Mouse (Mus musculus) ES-Bruce4 (cell line): ENCODE data around the gene Nek1. TPM values are rescaled to one million over a fixed set of nuclear protein-coding genes. Genes with fewer than 3 reads are reported as not detected.

Source experiments
- H3K27ac ChIP-seq: 2 replicates; pipeline ENCODE4 v1.5.1; 2012; ENCODE audit warnings: low read length, inconsistent platforms; ENCODE audit not compliant: insufficient read depth
- H3K27me3 ChIP-seq: 2 replicates; pipeline ENCODE4 v1.6.1; 2012; ENCODE audit warnings: mild to moderate bottlenecking, low read length, inconsistent platforms; ENCODE audit not compliant: control insufficient read depth, poor library complexity, insufficient read depth, severe bottlenecking
- H3K36me3 ChIP-seq: 2 replicates; pipeline ENCODE4 v1.6.1; 2012; ENCODE audit warnings: inconsistent platforms, mild to moderate bottlenecking, low read length, moderate library complexity; ENCODE audit not compliant: control insufficient read depth, poor library complexity, insufficient read depth, severe bottlenecking
- H3K4me1 ChIP-seq: one replicate; pipeline ENCODE4 v1.8.1; 2011; ENCODE audit warnings: low read length; ENCODE audit not compliant: control insufficient read depth, insufficient read depth
- H3K4me3 ChIP-seq: 2 replicates; pipeline ENCODE4 v1.5.1; 2011; ENCODE audit warnings: low read depth, mild to moderate bottlenecking, low read length
- H3K9ac ChIP-seq: 2 replicates; pipeline ENCODE4 v1.6.1; 2012; ENCODE audit warnings: low read depth, mild to moderate bottlenecking, inconsistent platforms; ENCODE audit not compliant: poor library complexity, severe bottlenecking
- H3K9me3 ChIP-seq: replicated peaks from 2 replicates; pipeline ENCODE4 v1.6.1; 2012; ENCODE audit warnings: mild to moderate bottlenecking, low read length, inconsistent platforms; ENCODE audit not compliant: control insufficient read depth, poor library complexity, insufficient read depth, severe bottlenecking
- CTCF ChIP-seq: IDR thresholded peaks from one replicate; pipeline ENCODE4 v1.8.1; 2011; ENCODE audit warnings: low read depth, low read length
- EP300 ChIP-seq: IDR thresholded peaks from 2 replicates; pipeline ENCODE4 v1.6.1; 2011; ENCODE audit warnings: low read depth, low read length; ENCODE audit not compliant: insufficient read depth
- POLR2A ChIP-seq: IDR thresholded peaks from one replicate; pipeline ENCODE4 v1.8.1; 2011; ENCODE audit warnings: low read length; ENCODE audit not compliant: insufficient read depth
- polyA plus RNA-seq: library from polyadenylated mRNA; stranded (reverse); fragments of >200 nt; gene quantifications from 2 replicates; pipeline ENCODE4 v1.2.4, GENCODE M21; 2011; ENCODE audit warnings: low read depth; ENCODE audit not compliant: missing spikeins, insufficient read depth, insufficient read length

Gene Nek1
- polyA plus RNA-seq, 1 experiment = 33.5 TPM

DNA sequence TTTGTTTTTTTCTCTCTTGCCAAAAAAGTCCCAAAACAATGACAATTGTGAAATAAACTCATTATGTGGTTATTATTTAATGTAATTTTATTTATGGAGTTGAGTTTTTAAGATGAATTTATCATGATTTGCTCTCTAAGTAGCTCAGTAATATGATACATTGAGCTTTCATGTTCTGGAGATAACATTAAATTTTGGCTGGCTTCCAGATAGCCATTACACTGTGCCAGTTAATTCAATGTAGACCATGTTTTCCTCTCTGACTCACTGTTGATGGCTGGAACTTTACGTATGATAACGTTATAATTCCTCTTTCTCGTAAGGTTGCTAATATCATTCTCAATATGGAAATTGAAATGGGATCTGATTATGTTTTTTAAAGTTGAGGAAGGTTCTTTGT, 3.5 kb downstream of the Nek1 start:
- no peaks in the 10 kb centered on the region; the same call in 1 of the 2 replicates for H3K27me3 ChIP-seq
- peaks cover under 1% of the 10 kb centered on the region for H3K4me1 ChIP-seq
- H3K9ac ChIP-seq = no peak overlapping the region
- peaks cover 29% of the 10 kb centered on the region for H3K9me3 ChIP-seq
- no peak overlapping the region for H3K4me3 ChIP-seq
- no peak for TF ChIP-seq CTCF
- TF ChIP-seq POLR2A = no peak
- no peak for TF ChIP-seq EP300
- H3K27ac ChIP-seq = no peak overlapping the region
- no peaks in the 10 kb centered on the region for H3K36me3 ChIP-seq

DNA sequence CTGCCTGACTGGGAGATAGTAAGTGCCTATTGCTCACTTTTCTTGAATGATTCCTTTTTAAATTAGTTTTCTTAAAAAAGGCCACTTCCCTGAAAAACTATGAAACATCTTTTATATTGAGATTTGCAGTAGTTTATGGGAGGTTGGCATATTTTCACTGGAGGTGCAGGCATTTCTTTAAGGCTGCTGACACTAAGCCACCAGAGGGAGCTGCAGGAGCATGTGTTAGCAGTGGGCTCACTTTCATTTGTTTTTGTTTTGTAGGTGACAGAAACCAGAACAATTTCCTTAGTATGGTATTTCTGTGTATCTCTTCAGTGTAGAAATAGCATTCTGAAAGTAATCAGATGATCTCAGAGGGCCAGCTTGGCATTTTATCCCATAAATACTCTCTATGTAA, 49.0 kb downstream of the Nek1 start:
- no peaks in the 10 kb centered on the region for H3K9me3 ChIP-seq
- no peak for TF ChIP-seq POLR2A
- TF ChIP-seq CTCF = peak; percentile 56
- no peak for TF ChIP-seq EP300
- no peaks in the 10 kb centered on the region for H3K4me1 ChIP-seq
- no peaks in the 10 kb centered on the region for H3K27me3 ChIP-seq
- no peaks in the 10 kb centered on the region for H3K36me3 ChIP-seq
- no peak overlapping the region for H3K27ac ChIP-seq
- no peak overlapping the region for H3K9ac ChIP-seq
- no peak overlapping the region for H3K4me3 ChIP-seq

DNA sequence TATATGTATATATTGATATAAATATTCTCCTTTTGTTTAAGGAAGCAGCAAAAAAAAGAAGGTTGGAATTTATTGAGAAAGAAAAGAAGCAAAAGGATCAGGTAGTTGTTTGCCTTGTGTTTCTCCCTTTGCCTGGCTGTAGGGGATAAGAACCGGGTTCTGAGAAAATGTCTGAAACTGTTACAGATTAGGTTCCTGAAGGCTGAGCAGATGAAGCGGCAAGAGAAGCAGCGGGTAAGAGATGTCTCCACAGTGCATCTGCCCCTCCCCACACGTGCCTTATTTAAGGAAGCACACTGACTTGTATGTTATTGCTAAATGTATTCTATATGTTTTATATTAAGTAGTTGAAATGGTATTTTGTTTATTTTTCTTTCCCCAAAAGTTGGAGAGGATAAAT, 50.9 kb downstream of the Nek1 start:
- no peaks in the 10 kb centered on the region for H3K4me1 ChIP-seq
- H3K27me3 ChIP-seq = no peaks in the 10 kb centered on the region
- no peaks in the 10 kb centered on the region for H3K36me3 ChIP-seq
- no peak overlapping the region for H3K4me3 ChIP-seq
- no peaks in the 10 kb centered on the region for H3K9me3 ChIP-seq
- H3K9ac ChIP-seq = no peak overlapping the region
- no peak overlapping the region for H3K27ac ChIP-seq
- no peak for TF ChIP-seq POLR2A
- no peak for TF ChIP-seq CTCF
- no peak for TF ChIP-seq EP300

DNA sequence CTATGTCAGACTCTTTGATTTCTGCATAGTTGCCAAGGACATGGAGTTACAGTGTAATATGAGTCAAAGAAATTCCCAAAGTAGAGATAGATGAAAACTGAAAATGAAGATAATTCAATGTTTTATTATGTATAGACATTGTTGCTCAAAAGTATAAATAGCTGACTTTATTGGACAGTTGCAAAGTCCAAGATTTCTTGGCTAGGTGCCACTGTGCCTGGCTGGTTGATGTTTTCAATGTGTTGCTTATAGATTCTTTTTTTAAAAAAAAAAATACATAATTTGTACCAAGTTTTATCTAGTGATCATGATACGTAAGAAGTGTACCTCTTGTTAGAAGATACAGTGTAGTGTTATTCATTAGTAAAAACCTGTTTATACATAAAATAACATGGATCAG, 53.8 kb downstream of the Nek1 start:
- no peak overlapping the region for H3K27ac ChIP-seq
- no peak for TF ChIP-seq CTCF

DNA sequence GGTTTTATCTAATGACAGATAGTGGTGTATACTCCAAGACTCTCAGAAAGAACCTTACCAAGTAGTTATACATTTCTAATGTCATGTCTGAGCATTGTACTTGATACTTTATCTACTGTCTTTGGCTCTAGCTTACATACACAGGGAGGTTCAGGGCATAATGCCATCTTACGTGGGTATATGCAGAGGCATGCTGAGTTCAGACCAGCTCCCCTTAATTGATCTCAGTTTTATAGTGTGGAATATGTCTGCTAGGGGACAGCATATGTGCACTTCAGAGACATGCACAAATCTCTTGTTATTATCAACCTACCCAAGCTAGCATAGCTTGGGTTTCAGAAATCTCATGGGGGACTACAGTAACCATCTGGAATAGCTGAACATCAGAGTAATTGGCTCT, 60.0 kb downstream of the Nek1 start:
- Histone ChIP-seq H3K36me3 (peaks cover 8% of the 10 kb centered on the region), H3K27me3 (no peaks in the 10 kb centered on the region), H3K4me3 (no peak overlapping the region), H3K9ac (no peak overlapping the region), H3K4me1 (no peaks in the 10 kb centered on the region), H3K27ac (no peak overlapping the region), H3K9me3 (no peaks in the 10 kb centered on the region)
- TF ChIP-seq CTCF (no peak), POLR2A (no peak), EP300 (no peak)

More for the DNA sequence above, 53.8 kb downstream of the Nek1 start:
- no peak overlapping the region for H3K4me3 ChIP-seq
- H3K36me3 ChIP-seq = peaks cover 8% of the 10 kb centered on the region
- H3K9me3 ChIP-seq = no peaks in the 10 kb centered on the region
- H3K9ac ChIP-seq = no peak overlapping the region
- H3K4me1 ChIP-seq = no peaks in the 10 kb centered on the region
- no peaks in the 10 kb centered on the region for H3K27me3 ChIP-seq

DNA sequence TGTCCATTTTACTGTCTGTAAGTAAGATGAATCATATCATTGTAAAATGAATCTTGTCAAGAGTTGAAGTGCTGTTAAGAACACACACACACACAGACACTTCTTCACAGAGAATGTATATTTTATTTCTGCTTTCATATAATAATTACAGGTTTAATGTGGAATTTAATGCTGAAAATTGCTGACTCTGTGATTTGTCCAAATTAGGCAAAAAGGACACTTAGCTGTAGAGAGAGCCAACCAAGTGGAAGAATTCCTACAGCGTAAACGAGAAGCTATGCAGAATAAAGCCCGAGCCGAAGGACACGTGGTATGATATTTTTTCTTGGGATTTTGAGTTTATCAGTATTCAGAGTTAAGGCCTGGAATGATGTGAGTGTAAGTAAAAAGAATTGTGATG, 61.3 kb downstream of the Nek1 start:
- peaks cover 8% of the 10 kb centered on the region for H3K36me3 ChIP-seq
- H3K4me3 ChIP-seq = no peak overlapping the region
- H3K27ac ChIP-seq = no peak overlapping the region
- H3K27me3 ChIP-seq = no peaks in the 10 kb centered on the region
- no peak overlapping the region for H3K9ac ChIP-seq
- H3K4me1 ChIP-seq = no peaks in the 10 kb centered on the region
- TF ChIP-seq EP300 = no peak
- TF ChIP-seq POLR2A = no peak
- no peak for TF ChIP-seq CTCF
- no peaks in the 10 kb centered on the region for H3K9me3 ChIP-seq
